Mouse (Mus musculus) brain, embryonic 18.5 days (tissue): ENCODE measurements around the gene Zfp664.

Experiments
- DNase-seq: peaks from one replicate; pipeline ENCODE4 v3.0.0-alpha.2; 2012; ENCODE audit warnings: low read depth, low spot score

Gene Zfp664

GRCm38 (mm10) chr5:124872033-124872432 lies 9.5 kb downstream of the Zfp664 start:
- no peak for DNase-seq

- DNase-seq, result no peak
Measured at GRCm38 (mm10) chr5:124873096-124873495, 10.6 kb downstream of the Zfp664 start.

GRCm38 (mm10) chr5:124873890-124874601 lies 11.6 kb downstream of the Zfp664 start:
- DNase-seq, result no peak

- DNase-seq, result no peak
Measured at GRCm38 (mm10) chr5:124879251-124879650, 16.8 kb downstream of the Zfp664 start.

- DNase-seq, result no peak
Measured at GRCm38 (mm10) chr5:124879801-124880200, 17.3 kb downstream of the Zfp664 start.

- DNase-seq, result no peak
Measured at GRCm38 (mm10) chr5:124883877-124884276, 21.4 kb downstream of the Zfp664 start.

- no peak for DNase-seq
Measured at GRCm38 (mm10) chr5:124888661-124889060, 26.2 kb downstream of the Zfp664 start.

- no peak for DNase-seq
Measured at GRCm38 (mm10) chr5:124891921-124892370, 29.5 kb downstream of the Zfp664 start.

GRCm38 (mm10) chr5:124896135-124896534 lies 33.6 kb downstream of the Zfp664 start:
- no peak for DNase-seq

- peak; percentile 55 for DNase-seq
Measured at GRCm38 (mm10) chr5:124899945-124900631, 37.6 kb downstream of the Zfp664 start.

- no peak for DNase-seq
Measured at GRCm38 (mm10) chr5:124900738-124901490, 38.4 kb downstream of the Zfp664 start.

GRCm38 (mm10) chr5:124901675-124902074 lies 39.2 kb downstream of the Zfp664 start:
- no peak for DNase-seq

- no peak for DNase-seq
Measured at GRCm38 (mm10) chr5:124902195-124902594, 39.7 kb downstream of the Zfp664 start.

GRCm38 (mm10) chr5:124903852-124904251 lies 41.4 kb downstream of the Zfp664 start:
- no peak for DNase-seq

- DNase-seq, result no peak
Measured at GRCm38 (mm10) chr5:124906890-124907289, 44.4 kb downstream of the Zfp664 start.

GRCm38 (mm10) chr5:124908860-124909259 lies 46.4 kb downstream of the Zfp664 start:
- peak; percentile 67 for DNase-seq

- DNase-seq, result no peak
Measured at GRCm38 (mm10) chr5:124912276-124912675, 49.8 kb downstream of the Zfp664 start.

- DNase-seq, result no peak
Measured at GRCm38 (mm10) chr5:124912946-124913933, 50.7 kb downstream of the Zfp664 start.

- DNase-seq, result no peak
Measured at GRCm38 (mm10) chr5:124919798-124920197, 57.3 kb downstream of the Zfp664 start.

GRCm38 (mm10) chr5:124921410-124921809 lies 58.9 kb downstream of the Zfp664 start:
- no peak for DNase-seq
